Mouse (Mus musculus): ENCODE results near the gene Atf7ip. TPM values are rescaled to one million over a fixed set of nuclear protein-coding genes. Genes with fewer than 3 reads are reported as not detected.

The Atf7ip gene
- polyA plus RNA-seq, 1 experiment from 2014 or later: 31.2 TPM

GRCm38 (mm10) chr6:136555523-136555915 is 49.6 kb downstream of the Atf7ip start:
- H3K4me3 ChIP-seq (ENCODE audit: low read depth, low read length): no peak overlapping the region
- H3K9ac ChIP-seq (ENCODE audit: low read depth, low read length): no peak overlapping the region
- H3K36me3 ChIP-seq (ENCODE audit: control insufficient read depth, insufficient read depth, low read length): peaks cover 7% of the 10 kb centered on the region
- no peaks in the 10 kb centered on the region for H3K27me3 ChIP-seq (replicated peaks; ENCODE audit: control insufficient read depth, insufficient read depth, low read length)
- H3K4me1 ChIP-seq (replicated peaks; ENCODE audit: control insufficient read depth, insufficient read depth, low read length): peaks cover 13% of the 10 kb centered on the region
- ATAC-seq (replicated peaks; ENCODE audit: low FRiP score) (peak; percentile 56), DNase-seq (ENCODE audit: low spot score) (peak; percentile 68)
- no peak overlapping the region for H3K4me2 ChIP-seq
- WGBS: 51% methylated on average over 5 of the region's 5 CpGs
- no peaks in the 10 kb centered on the region for H3K9me3 ChIP-seq (ENCODE audit: control insufficient read depth, low read length)
- no peak overlapping the region for H3K27ac ChIP-seq (ENCODE audit: low read depth, low read length)

- 85% methylated on average over 8 of the region's 8 CpGs for WGBS
- H3K9ac ChIP-seq (ENCODE audit: low read depth, low read length): no peak overlapping the region
- H3K27me3 ChIP-seq (replicated peaks; ENCODE audit: control insufficient read depth, insufficient read depth, low read length): no peaks in the 10 kb centered on the region
- no peak for DNase-seq (ENCODE audit: low spot score)
- no peak overlapping the region for H3K27ac ChIP-seq (ENCODE audit: low read depth, low read length)
- ATAC-seq (replicated peaks; ENCODE audit: low FRiP score): no peak
- no peak overlapping the region for H3K4me2 ChIP-seq
- no peak overlapping the region for H3K4me3 ChIP-seq (ENCODE audit: low read depth, low read length)
- peaks cover 3% of the 10 kb centered on the region for H3K4me1 ChIP-seq (replicated peaks; ENCODE audit: control insufficient read depth, insufficient read depth, low read length)
- peaks cover 28% of the 10 kb centered on the region for H3K36me3 ChIP-seq (ENCODE audit: control insufficient read depth, insufficient read depth, low read length)
- H3K9me3 ChIP-seq (ENCODE audit: control insufficient read depth, low read length): no peaks in the 10 kb centered on the region
These were observed 52.5 kb downstream of the Atf7ip start for GRCm38 (mm10) chr6:136558288-136559005.

GRCm38 (mm10) chr6:136566002-136566401 is 60.0 kb downstream of the Atf7ip start:
- Histone ChIP-seq H3K9me3 (ENCODE audit: control insufficient read depth, low read length) (peaks cover 2% of the 10 kb centered on the region; the same call in 1 of the 2 replicates), H3K4me3 (ENCODE audit: low read depth, low read length) (no peak overlapping the region), H3K4me2 (no peak overlapping the region), H3K36me3 (ENCODE audit: control insufficient read depth, insufficient read depth, low read length) (peaks cover 55% of the 10 kb centered on the region), H3K9ac (ENCODE audit: low read depth, low read length) (no peak overlapping the region), H3K27ac (ENCODE audit: low read depth, low read length) (no peak overlapping the region), H3K4me1 (replicated peaks; ENCODE audit: control insufficient read depth, insufficient read depth, low read length) (no peaks in the 10 kb centered on the region), H3K27me3 (replicated peaks; ENCODE audit: control insufficient read depth, insufficient read depth, low read length) (no peaks in the 10 kb centered on the region)
- WGBS: 88% methylated on average over 5 of the region's 5 CpGs
- DNase-seq (ENCODE audit: low spot score) (no peak), ATAC-seq (replicated peaks; ENCODE audit: low FRiP score) (no peak)

- Histone ChIP-seq H3K9me3 (ENCODE audit: control insufficient read depth, low read length) (no peaks in the 10 kb centered on the region), H3K4me1 (replicated peaks; ENCODE audit: control insufficient read depth, insufficient read depth, low read length) (no peaks in the 10 kb centered on the region), H3K36me3 (ENCODE audit: control insufficient read depth, insufficient read depth, low read length) (peaks cover 40% of the 10 kb centered on the region), H3K4me2 (no peak overlapping the region), H3K27ac (ENCODE audit: low read depth, low read length) (no peak overlapping the region), H3K27me3 (replicated peaks; ENCODE audit: control insufficient read depth, insufficient read depth, low read length) (no peaks in the 10 kb centered on the region), H3K4me3 (ENCODE audit: low read depth, low read length) (no peak overlapping the region), H3K9ac (ENCODE audit: low read depth, low read length) (no peak overlapping the region)
- no peak for DNase-seq (ENCODE audit: low spot score)
- ATAC-seq (replicated peaks; ENCODE audit: low FRiP score): no peak
- WGBS: 90% methylated on average over 4 of the region's 4 CpGs
These were observed 84.8 kb downstream of the Atf7ip start for GRCm38 (mm10) chr6:136590739-136591138.

GRCm38 (mm10) chr6:136594541-136594940 is 88.6 kb downstream of the Atf7ip start:
- Histone ChIP-seq H3K9ac (ENCODE audit: low read depth, low read length) (no peak overlapping the region), H3K36me3 (ENCODE audit: control insufficient read depth, insufficient read depth, low read length) (peaks cover 34% of the 10 kb centered on the region), H3K4me1 (replicated peaks; ENCODE audit: control insufficient read depth, insufficient read depth, low read length) (no peaks in the 10 kb centered on the region), H3K4me2 (no peak overlapping the region), H3K9me3 (ENCODE audit: control insufficient read depth, low read length) (no peaks in the 10 kb centered on the region), H3K4me3 (ENCODE audit: low read depth, low read length) (no peak overlapping the region), H3K27ac (ENCODE audit: low read depth, low read length) (no peak overlapping the region), H3K27me3 (replicated peaks; ENCODE audit: control insufficient read depth, insufficient read depth, low read length) (no peaks in the 10 kb centered on the region)
- ATAC-seq (replicated peaks; ENCODE audit: low FRiP score) (no peak), DNase-seq (ENCODE audit: low spot score) (no peak)
- 93% methylated on average over 4 of the region's 4 CpGs for WGBS

GRCm38 (mm10) chr6:136602601-136603000 is 96.6 kb downstream of the Atf7ip start:
- peaks cover 57% of the 10 kb centered on the region for H3K36me3 ChIP-seq (ENCODE audit: control insufficient read depth, insufficient read depth, low read length)
- H3K9me3 ChIP-seq (ENCODE audit: control insufficient read depth, low read length): no peaks in the 10 kb centered on the region
- no peak for ATAC-seq (replicated peaks; ENCODE audit: low FRiP score)
- H3K9ac ChIP-seq (ENCODE audit: low read depth, low read length): no peak overlapping the region
- H3K4me1 ChIP-seq (replicated peaks; ENCODE audit: control insufficient read depth, insufficient read depth, low read length): no peaks in the 10 kb centered on the region
- no peak overlapping the region for H3K4me2 ChIP-seq
- H3K27me3 ChIP-seq (replicated peaks; ENCODE audit: control insufficient read depth, insufficient read depth, low read length): no peaks in the 10 kb centered on the region
- H3K4me3 ChIP-seq (ENCODE audit: low read depth, low read length): no peak overlapping the region
- DNase-seq (ENCODE audit: low spot score): no peak
- 85% methylated on average over 7 of the region's 7 CpGs for WGBS
- H3K27ac ChIP-seq (ENCODE audit: low read depth, low read length): no peak overlapping the region

GRCm38 (mm10) chr6:136611351-136612215 is 105.6 kb downstream of the Atf7ip start:
- 96% methylated on average over 17 of the region's 17 CpGs for WGBS
- no peak overlapping the region for H3K4me3 ChIP-seq (ENCODE audit: low read depth, low read length)
- ATAC-seq (replicated peaks; ENCODE audit: low FRiP score) (no peak), DNase-seq (ENCODE audit: low spot score) (no peak)
- H3K27me3 ChIP-seq (replicated peaks; ENCODE audit: control insufficient read depth, insufficient read depth, low read length): no peaks in the 10 kb centered on the region
- no peak overlapping the region for H3K27ac ChIP-seq (ENCODE audit: low read depth, low read length)
- no peaks in the 10 kb centered on the region for H3K9me3 ChIP-seq (ENCODE audit: control insufficient read depth, low read length)
- H3K4me1 ChIP-seq (replicated peaks; ENCODE audit: control insufficient read depth, insufficient read depth, low read length): no peaks in the 10 kb centered on the region
- H3K9ac ChIP-seq (ENCODE audit: low read depth, low read length): no peak overlapping the region
- H3K36me3 ChIP-seq (ENCODE audit: control insufficient read depth, insufficient read depth, low read length): peaks cover 19% of the 10 kb centered on the region
- no peak overlapping the region for H3K4me2 ChIP-seq

- Histone ChIP-seq H3K36me3 (ENCODE audit: control insufficient read depth, insufficient read depth, low read length) (peaks cover 18% of the 10 kb centered on the region), H3K4me1 (replicated peaks; ENCODE audit: control insufficient read depth, insufficient read depth, low read length) (no peaks in the 10 kb centered on the region), H3K9ac (ENCODE audit: low read depth, low read length) (no peak overlapping the region), H3K9me3 (ENCODE audit: control insufficient read depth, low read length) (no peaks in the 10 kb centered on the region), H3K4me2 (no peak overlapping the region), H3K27ac (ENCODE audit: low read depth, low read length) (no peak overlapping the region), H3K27me3 (replicated peaks; ENCODE audit: control insufficient read depth, insufficient read depth, low read length) (no peaks in the 10 kb centered on the region), H3K4me3 (ENCODE audit: low read depth, low read length) (no peak overlapping the region)
- DNase-seq (ENCODE audit: low spot score) (no peak), ATAC-seq (replicated peaks; ENCODE audit: low FRiP score) (no peak)
- WGBS: 95% methylated on average over 3 of the region's 3 CpGs
These were observed 106.3 kb downstream of the Atf7ip start for GRCm38 (mm10) chr6:136612312-136612711.
